Mouse (Mus musculus): ENCODE data around the gene Cts6. TPM values are rescaled to one million over a fixed set of nuclear protein-coding genes. Genes with fewer than 3 reads are reported as not detected.
"Not testable (repeated sequence)": the region's sequence is repeated elsewhere in the genome, so short reads cannot be mapped to it uniquely, and the experiment has no call there.

Gene Cts6
- polyA plus RNA-seq (2014; fragmentation: Nextera tagmentation; extraction: Ambion mirVana), result not detected in 2 replicates

GRCm38 (mm10) chr13:61203310-61203709 lies at the start of gene Cts6:
Gene Cts6, minus strand, starts transcription at chr13:61203410.
- WGBS, result 82% methylated on average over 3 of the region's 3 CpGs
- TF ChIP-seq CTCF (IDR thresholded peaks at IDR 0.05; ENCODE audit: low read depth), result no peak
- Histone ChIP-seq H3K27me3 (ENCODE audit: insufficient read depth, low read length) (no peaks in the 10 kb centered on the region), H3K27ac (ENCODE audit: low read depth) (no peak within 1 kb of the TSS), H3K4me2 (no peak within 1 kb of the TSS), H3K36me3 (ENCODE audit: insufficient read depth) (no peaks in the 10 kb centered on the region), H3K9me3 (ENCODE audit: low read depth, low read length) (no peaks in the 10 kb centered on the region; the same call in 1 of the 2 replicates), H3K4me1 (ENCODE audit: insufficient read depth) (no peaks in the 10 kb centered on the region), H3K9ac (no peak within 1 kb of the TSS), H3K4me3 (ENCODE audit: low read depth, low read length) (no peak within 1 kb of the TSS)
- DNase-seq, result no peak
- ATAC-seq (ENCODE audit: insufficient read depth), result no peak

GRCm38 (mm10) chr13:61241076-61241947 lies 38.1 kb upstream of the Cts6 start:
- Histone ChIP-seq H3K4me3 (ENCODE audit: low read depth, low read length) (no peak overlapping the region), H3K4me2 (no peak overlapping the region), H3K36me3 (ENCODE audit: insufficient read depth) (no peaks in the 10 kb centered on the region), H3K27me3 (ENCODE audit: insufficient read depth, low read length) (no peaks in the 10 kb centered on the region), H3K9ac (no peak overlapping the region), H3K4me1 (ENCODE audit: insufficient read depth) (no peaks in the 10 kb centered on the region), H3K9me3 (ENCODE audit: low read depth, low read length) (no peaks in the 10 kb centered on the region), H3K27ac (ENCODE audit: low read depth) (no peak overlapping the region)
- DNase-seq (peak; percentile 81), ATAC-seq (ENCODE audit: insufficient read depth) (no peak)
- TF ChIP-seq CTCF (IDR thresholded peaks at IDR 0.05; ENCODE audit: low read depth), result peak; percentile 61
- 57% methylated on average over 13 of the region's 13 CpGs for WGBS

GRCm38 (mm10) chr13:61185151-61185933 lies 17.9 kb downstream of the Cts6 start:
- H3K27ac ChIP-seq (ENCODE audit: low read depth); H3K4me3 ChIP-seq (ENCODE audit: low read depth, low read length); H3K36me3 ChIP-seq (ENCODE audit: insufficient read depth); H3K27me3 ChIP-seq (ENCODE audit: insufficient read depth, low read length); DNase-seq; ATAC-seq (ENCODE audit: insufficient read depth); H3K4me2 ChIP-seq; H3K4me1 ChIP-seq (ENCODE audit: insufficient read depth); H3K9ac ChIP-seq; H3K9me3 ChIP-seq (ENCODE audit: low read depth, low read length): not testable (repeated sequence)
- 78% methylated on average over 5 of the region's 5 CpGs for WGBS

GRCm38 (mm10) chr13:61164622-61165021 lies 38.6 kb downstream of the Cts6 start:
- no peak for ATAC-seq (ENCODE audit: insufficient read depth)
- H3K27me3 ChIP-seq (ENCODE audit: insufficient read depth, low read length), result no peaks in the 10 kb centered on the region
- WGBS, result 75% methylated on average over 4 of the region's 4 CpGs
- H3K36me3 ChIP-seq (ENCODE audit: insufficient read depth), result no peaks in the 10 kb centered on the region
- H3K9me3 ChIP-seq (ENCODE audit: low read depth, low read length), result no peaks in the 10 kb centered on the region; the same call in 1 of the 2 replicates
- H3K9ac ChIP-seq, result no peak overlapping the region
- DNase-seq, result no peak
- no peak overlapping the region for H3K27ac ChIP-seq (ENCODE audit: low read depth)
- no peak for TF ChIP-seq CTCF (IDR thresholded peaks at IDR 0.05; ENCODE audit: low read depth)
- H3K4me3 ChIP-seq (ENCODE audit: low read depth, low read length), result no peak overlapping the region
- H3K4me1 ChIP-seq (ENCODE audit: insufficient read depth), result no peaks in the 10 kb centered on the region
- no peak overlapping the region for H3K4me2 ChIP-seq

- Histone ChIP-seq H3K4me2 (no peak within 1 kb of the TSS), H3K4me1 (ENCODE audit: insufficient read depth) (no peaks in the 10 kb centered on the region), H3K27me3 (ENCODE audit: insufficient read depth, low read length) (no peaks in the 10 kb centered on the region), H3K9me3 (ENCODE audit: low read depth, low read length) (no peaks in the 10 kb centered on the region; the same call in 1 of the 2 replicates), H3K4me3 (ENCODE audit: low read depth, low read length) (no peak within 1 kb of the TSS), H3K27ac (ENCODE audit: low read depth) (no peak within 1 kb of the TSS), H3K9ac (no peak within 1 kb of the TSS), H3K36me3 (ENCODE audit: insufficient read depth) (no peaks in the 10 kb centered on the region)
- no peak for ATAC-seq (ENCODE audit: insufficient read depth)
- 69% methylated on average over 1 of the region's 1 CpGs for WGBS
- DNase-seq, result no peak
- TF ChIP-seq CTCF (IDR thresholded peaks at IDR 0.05; ENCODE audit: low read depth), result no peak
Measured at GRCm38 (mm10) chr13:61164156-61164555, 39.1 kb downstream of the Cts6 start, which contains the start of gene Ctsr. Gene Ctsr, minus strand, starts transcription at chr13:61164256.

Other genes with a start within 250 kb of the Cts6 start
- not detected in 2 replicates for gene Ctsj, start 197.5 kb downstream of the Cts6 start, polyA plus RNA-seq (2014; fragmentation: Nextera tagmentation; extraction: Ambion mirVana)
- not detected in 2 replicates for gene Ctsq, start 162.8 kb downstream of the Cts6 start, polyA plus RNA-seq (2014; fragmentation: Nextera tagmentation; extraction: Ambion mirVana)
- not detected in 2 replicates for gene Ctsr, start 39.2 kb downstream of the Cts6 start, polyA plus RNA-seq (2014; fragmentation: Nextera tagmentation; extraction: Ambion mirVana)
- not detected in 2 replicates for gene Cts8, start 51.9 kb upstream of the Cts6 start, polyA plus RNA-seq (2014; fragmentation: Nextera tagmentation; extraction: Ambion mirVana)
- not detected in 2 replicates for gene Gm49398, start 85.4 kb upstream of the Cts6 start, polyA plus RNA-seq (2014; fragmentation: Nextera tagmentation; extraction: Ambion mirVana)
- not detected in 2 replicates for gene Cts7, start 154.8 kb upstream of the Cts6 start, polyA plus RNA-seq (2014; fragmentation: Nextera tagmentation; extraction: Ambion mirVana)